Mouse (Mus musculus): ENCODE results near the gene Slc43a2.

Slc43a2 gene

GRCm38 (mm10) chr11:75610021-75610420 lies 78.5 kb downstream of the Slc43a2 start:
- DNase-seq (ENCODE audit: low spot score), result no peak

- no peak for DNase-seq (ENCODE audit: low spot score)
Measured at GRCm38 (mm10) chr11:75614769-75615168, 83.3 kb downstream of the Slc43a2 start.

- no peak for DNase-seq (ENCODE audit: low spot score)
Measured at GRCm38 (mm10) chr11:75615556-75615955, 84.1 kb downstream of the Slc43a2 start.

- no peak for DNase-seq (ENCODE audit: low spot score)
Measured at GRCm38 (mm10) chr11:75619133-75619532, 87.6 kb downstream of the Slc43a2 start.

- no peak for DNase-seq (ENCODE audit: low spot score)
Measured at GRCm38 (mm10) chr11:75620136-75620780, 88.8 kb downstream of the Slc43a2 start.

GRCm38 (mm10) chr11:75621426-75621825 lies 89.9 kb downstream of the Slc43a2 start:
- no peak for DNase-seq (ENCODE audit: low spot score)

- DNase-seq (ENCODE audit: low spot score), result no peak
Measured at GRCm38 (mm10) chr11:75622588-75623329, 91.3 kb downstream of the Slc43a2 start.

- no peak for DNase-seq (ENCODE audit: low spot score)
Measured at GRCm38 (mm10) chr11:75624102-75624554, 92.6 kb downstream of the Slc43a2 start.

GRCm38 (mm10) chr11:75625820-75626219 lies 94.3 kb downstream of the Slc43a2 start:
- no peak for DNase-seq (ENCODE audit: low spot score)
